8 mouse cellular contexts compared by ENCODE assay signal in the genomic region with DNA sequence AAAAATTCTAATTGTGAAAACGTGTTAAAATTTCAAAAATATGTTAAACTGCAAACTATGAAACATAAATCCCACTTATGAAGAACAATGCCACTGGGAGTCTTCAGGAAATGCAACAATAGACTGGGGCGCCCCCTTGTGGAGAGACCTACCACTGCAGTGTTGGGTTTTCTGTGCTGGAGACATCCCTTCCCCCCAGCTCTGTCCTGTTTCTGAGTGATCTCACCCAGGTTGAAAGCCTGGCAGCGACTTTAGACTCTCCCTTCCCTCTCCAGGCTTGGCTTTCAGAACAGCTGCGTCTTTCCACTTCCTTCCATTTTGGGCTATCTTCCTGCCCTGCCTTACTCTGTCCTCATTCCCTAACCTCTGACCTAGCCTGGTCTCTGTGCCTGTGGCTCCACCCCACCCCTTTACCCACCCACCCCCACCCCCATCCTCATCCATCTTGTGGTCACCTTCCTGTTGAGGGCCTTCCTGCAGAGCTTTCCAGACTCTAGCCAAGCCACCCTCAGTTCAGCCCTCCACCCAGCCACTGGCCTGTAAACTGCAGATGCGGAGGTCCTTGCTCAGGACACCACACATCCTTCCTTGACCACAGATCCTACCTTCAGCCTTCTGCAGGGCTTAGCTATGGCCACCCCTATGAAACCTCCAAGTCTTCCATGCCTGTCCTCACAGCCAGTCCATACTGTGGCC. TPM values are rescaled to one million over a fixed set of nuclear protein-coding genes. Genes with fewer than 3 reads are reported as not detected.
DNase-seq lines count a peak whose midpoint lies in the region; ATAC-seq lines count a peak whose summit lies in the region.

No protein-coding gene starts in this region.

- no peak overlapping the region for H3K4me2 ChIP-seq in forebrain, embryonic 16.5 days (ENCODE audit: low read length)
- peak overlapping the region; percentile 29; the same call in 1 of the 2 replicates for H3K4me2 ChIP-seq in intestine, embryonic 16.5 days (ENCODE audit: low read depth, low read length)

- peak overlapping the region; percentile 57; the same call in 1 of the 2 replicates for H3K27ac ChIP-seq in forebrain, embryonic 10.5 days
- H3K27ac ChIP-seq in forebrain, embryonic 16.5 days (ENCODE audit: low read length), result no peak overlapping the region
- peak overlapping the region; percentile 78 for H3K27ac ChIP-seq in intestine, embryonic 16.5 days (ENCODE audit: low read length)

- H3K9me3 ChIP-seq in forebrain, embryonic 10.5 days, result no peaks in the 10 kb centered on the region
- H3K9me3 ChIP-seq in forebrain, embryonic 16.5 days (ENCODE audit: control insufficient read depth, low read length), result no peaks in the 10 kb centered on the region
- no peaks in the 10 kb centered on the region for H3K9me3 ChIP-seq in intestine, embryonic 16.5 days (ENCODE audit: control insufficient read depth, low read length)

- H3K27me3 ChIP-seq in forebrain, embryonic 10.5 days (ENCODE audit: poor library complexity, severe bottlenecking), result peaks cover 64% of the 10 kb centered on the region
- no peaks in the 10 kb centered on the region for H3K27me3 ChIP-seq in forebrain, embryonic 16.5 days (replicated peaks; ENCODE audit: control insufficient read depth, insufficient read depth, low read length)
- no peaks in the 10 kb centered on the region for H3K27me3 ChIP-seq in intestine, embryonic 16.5 days (replicated peaks; ENCODE audit: control insufficient read depth, insufficient read depth, low read length)
- no peaks in the 10 kb centered on the region for H3K27me3 ChIP-seq in splenic B cell, adult 2 months (ENCODE audit: control insufficient read depth, insufficient read depth, low read length, poor library complexity, severe bottlenecking)

- ATAC-seq in forebrain, embryonic 16.5 days, result no peak
- ATAC-seq in intestine, embryonic 16.5 days, result peak; percentile 61

- H3K4me1 ChIP-seq in forebrain, embryonic 10.5 days, result peaks cover 28% of the 10 kb centered on the region
- H3K4me1 ChIP-seq in forebrain, embryonic 16.5 days (replicated peaks; ENCODE audit: control insufficient read depth, insufficient read depth, low read length), result peaks cover 7% of the 10 kb centered on the region; the same call in 1 of the 2 replicates
- peaks cover 28% of the 10 kb centered on the region for H3K4me1 ChIP-seq in intestine, embryonic 16.5 days (ENCODE audit: control insufficient read depth, insufficient read depth, low read length)

- no peak overlapping the region for H3K4me3 ChIP-seq in forebrain, embryonic 10.5 days
- H3K4me3 ChIP-seq in forebrain, embryonic 16.5 days (replicated peaks; ENCODE audit: low read length), result no peak overlapping the region
- H3K4me3 ChIP-seq in intestine, embryonic 16.5 days (ENCODE audit: low read length), result no peak overlapping the region

- H3K36me3 ChIP-seq in forebrain, embryonic 10.5 days (replicated peaks), result no peaks in the 10 kb centered on the region
- H3K36me3 ChIP-seq in forebrain, embryonic 16.5 days (ENCODE audit: control insufficient read depth, insufficient read depth), result no peaks in the 10 kb centered on the region
- no peaks in the 10 kb centered on the region for H3K36me3 ChIP-seq in intestine, embryonic 16.5 days (ENCODE audit: control insufficient read depth, insufficient read depth, low read length)
- no peaks in the 10 kb centered on the region for H3K36me3 ChIP-seq in splenic B cell, adult 2 months (ENCODE audit: control insufficient read depth, insufficient read depth, low read length, poor library complexity, severe bottlenecking)

- 22% methylated on average over 5 of the region's 5 CpGs for WGBS in forebrain, embryonic 10.5 days
- 21% methylated on average over 5 of the region's 5 CpGs for WGBS in forebrain, embryonic 16.5 days
- WGBS in intestine, embryonic 16.5 days, result 17% methylated on average over 5 of the region's 5 CpGs

- intact Hi-C loops in left cerebral cortex, postnatal 25 days (cut with DNase I), result loop anchor here (2.0 kb wide), 1 partner anchor 38 kb away; no protein-coding TSS in a partner anchor

- peak; percentile 82 for DNase-seq in forebrain, embryonic 10.5 days (ENCODE audit: extremely low spot score, low spot score)
- DNase-seq in cerebellum, adult 11-12 months, result peak; percentile 80
- peak; percentile 62 to 71 for DNase-seq in gastrocnemius, adult 8-10 months (ENCODE audit: low spot score in 2 of 2)
- DNase-seq in left cerebral cortex, postnatal 25 days (ENCODE audit: low spot score in 2 of 2), result peak; percentile 83 to 92
- DNase-seq in monocyte, adult 2 months (ENCODE audit: low read depth in 1 of 2, low spot score in 2 of 2), result peak; percentile 49 to 65
- DNase-seq in splenic B cell, adult 2 months (ENCODE audit: low read depth, low spot score), result peak; percentile 83

- H3K9ac ChIP-seq in forebrain, embryonic 16.5 days (replicated peaks; ENCODE audit: low read depth, low read length), result no peak overlapping the region
- peak overlapping the region; percentile 35; the same call in 1 of the 2 replicates for H3K9ac ChIP-seq in intestine, embryonic 16.5 days (ENCODE audit: low read depth, low read length)

RNA-seq across cellular contexts. Expression of gene Adam15, which starts 5.2 kb away (rescaled TPM):
- polyA plus RNA-seq in forebrain, embryonic 10.5 days (2016; fragmentation: Nextera tagmentation; extraction: Ambion mirVana), result 32.1 and 39.5 TPM in 2 replicates
- polyA plus RNA-seq in forebrain, embryonic 16.5 days (2015; fragmentation: Nextera tagmentation; extraction: Ambion mirVana), result 40.4 and 55.2 TPM in 2 replicates
- total RNA-seq in gastrocnemius, adult 8-10 months (2022), result 10 to 100 TPM; 13.0 to 17.0 (median 16.4) TPM
- polyA plus RNA-seq in intestine, embryonic 16.5 days (2015; fragmentation: Nextera tagmentation; extraction: Ambion mirVana), result 49.3 and 51.6 TPM in 2 replicates
- 100 to 1,000 TPM; 101 to 105 TPM for total RNA-seq in left cerebral cortex, postnatal 25 days (2021)

RNA-seq across cellular contexts. Expression of gene Dcst2, which starts 6.8 kb away (rescaled TPM):
- 0.06 and 0.16 TPM in 2 replicates for polyA plus RNA-seq in forebrain, embryonic 10.5 days (2016; fragmentation: Nextera tagmentation; extraction: Ambion mirVana)
- 0.27 TPM in 1 of 2 replicates, not detected in the other for polyA plus RNA-seq in forebrain, embryonic 16.5 days (2015; fragmentation: Nextera tagmentation; extraction: Ambion mirVana)
- total RNA-seq in gastrocnemius, adult 8-10 months (2022), result under 1 TPM in 1 of 4 experiments, not detected in 3; 0.13 TPM
- 2.8 and 5.0 TPM in 2 replicates for polyA plus RNA-seq in intestine, embryonic 16.5 days (2015; fragmentation: Nextera tagmentation; extraction: Ambion mirVana)
- total RNA-seq in left cerebral cortex, postnatal 25 days (2021), result under 1 TPM in 1 of 2 experiments, not detected in 1; 0.32 TPM

RNA-seq across cellular contexts. Expression of gene Dcst1, which starts 10.1 kb away (rescaled TPM):
- 0.23 TPM in 1 of 2 replicates, not detected in the other for polyA plus RNA-seq in forebrain, embryonic 10.5 days (2016; fragmentation: Nextera tagmentation; extraction: Ambion mirVana)
- 1.2 and 1.3 TPM in 2 replicates for polyA plus RNA-seq in forebrain, embryonic 16.5 days (2015; fragmentation: Nextera tagmentation; extraction: Ambion mirVana)
- total RNA-seq in gastrocnemius, adult 8-10 months (2022), result not detected
- polyA plus RNA-seq in intestine, embryonic 16.5 days (2015; fragmentation: Nextera tagmentation; extraction: Ambion mirVana), result 3.5 and 5.0 TPM in 2 replicates
- total RNA-seq in left cerebral cortex, postnatal 25 days (2021), result not detected

RNA-seq across cellular contexts. Expression of gene Efna4, which starts 17.1 kb away (rescaled TPM):
- 27.6 and 28.7 TPM in 2 replicates for polyA plus RNA-seq in forebrain, embryonic 10.5 days (2016; fragmentation: Nextera tagmentation; extraction: Ambion mirVana)
- 14.1 and 16.7 TPM in 2 replicates for polyA plus RNA-seq in forebrain, embryonic 16.5 days (2015; fragmentation: Nextera tagmentation; extraction: Ambion mirVana)
- not detected for total RNA-seq in gastrocnemius, adult 8-10 months (2022)
- 12.1 and 14.1 TPM in 2 replicates for polyA plus RNA-seq in intestine, embryonic 16.5 days (2015; fragmentation: Nextera tagmentation; extraction: Ambion mirVana)
- under 1 TPM; 0.27 to 0.37 TPM for total RNA-seq in left cerebral cortex, postnatal 25 days (2021)

RNA-seq across cellular contexts. Expression of gene Efna3, which starts 32.2 kb away (rescaled TPM):
- polyA plus RNA-seq in forebrain, embryonic 10.5 days (2016; fragmentation: Nextera tagmentation; extraction: Ambion mirVana), result 3.0 and 4.0 TPM in 2 replicates
- 55.3 and 55.8 TPM in 2 replicates for polyA plus RNA-seq in forebrain, embryonic 16.5 days (2015; fragmentation: Nextera tagmentation; extraction: Ambion mirVana)
- total RNA-seq in gastrocnemius, adult 8-10 months (2022), result not detected
- 5.9 and 7.5 TPM in 2 replicates for polyA plus RNA-seq in intestine, embryonic 16.5 days (2015; fragmentation: Nextera tagmentation; extraction: Ambion mirVana)
- 10 to 100 TPM; 51.3 to 56.8 TPM for total RNA-seq in left cerebral cortex, postnatal 25 days (2021)
